ENCODE assay signal across 15 mouse cellular contexts in the genomic region with DNA sequence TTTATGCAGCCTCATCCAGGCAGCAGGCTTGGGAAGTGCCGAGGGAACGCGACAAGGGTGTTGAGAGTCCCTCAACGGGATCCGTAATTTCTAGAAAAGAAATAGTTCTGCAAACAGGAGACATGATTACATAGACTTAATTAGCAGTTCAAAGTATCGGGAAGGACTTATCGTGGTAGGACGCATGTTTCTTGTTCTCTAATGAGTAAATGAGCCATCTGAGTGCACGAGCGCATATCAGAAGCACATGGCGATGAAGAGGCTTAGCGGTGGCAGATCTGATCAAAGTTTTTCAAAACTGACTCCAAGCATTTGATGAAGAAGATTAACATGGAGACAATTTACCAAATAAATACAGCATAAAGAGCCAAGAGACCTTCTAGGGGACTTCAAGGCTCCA.
"Had no signal": no experiment of that assay in that cellular context is flagged by ENCODE, and none has a peak within 500 bp of the region (broad histone marks: within the 10 kb centered on the region; RNA-seq: fewer than 3 reads in every experiment).

No protein-coding gene starts in this region.

- H3K36me3 ChIP-seq: limb, embryonic 10.5 days; liver, embryonic 15.5 days; midbrain, embryonic 10.5 days; midbrain, embryonic 15.5 days; neural tube, embryonic 13.5 days had no signal

- H3K4me1 ChIP-seq: midbrain, embryonic 10.5 days; midbrain, embryonic 15.5 days; neural tube, embryonic 13.5 days had no signal

- H3K27ac ChIP-seq: kidney, postnatal 0 days; limb, embryonic 10.5 days; liver, embryonic 15.5 days; midbrain, embryonic 10.5 days; midbrain, embryonic 15.5 days; neural tube, embryonic 13.5 days had no signal

- ATAC-seq: lung, postnatal 0 days had no signal

- H3K4me3 ChIP-seq: layer of hippocampus, adult 2 months; limb, embryonic 10.5 days; liver, embryonic 15.5 days; midbrain, embryonic 10.5 days; midbrain, embryonic 15.5 days; neural tube, embryonic 13.5 days had no signal

- H3K27me3 ChIP-seq: liver, embryonic 15.5 days; midbrain, embryonic 15.5 days; neural tube, embryonic 13.5 days had no signal

- DNase-seq: kidney, postnatal 36 days; lung, adult 2 months; lung, postnatal 36 days; right cerebral cortex, adult 18-20 months; right cerebral cortex, postnatal 25 days; thymus, postnatal 36 days had no signal

- H3K4me2 ChIP-seq: liver, embryonic 11.5 days; liver, embryonic 15.5 days; midbrain, embryonic 15.5 days; neural tube, embryonic 13.5 days had no signal

- H3K9ac ChIP-seq: liver, embryonic 15.5 days; midbrain, embryonic 15.5 days; neural tube, embryonic 13.5 days had no signal

- H3K9me3 ChIP-seq: limb, embryonic 10.5 days; liver, embryonic 15.5 days; midbrain, embryonic 10.5 days; midbrain, embryonic 15.5 days; neural tube, embryonic 13.5 days had no signal
